Mouse (Mus musculus) liver, embryonic 15.5 days (tissue): ENCODE data around the gene Nr1h3. TPM values are rescaled to one million over a fixed set of nuclear protein-coding genes. Genes with fewer than 3 reads are reported as not detected.

Source experiments
- ATAC-seq: fragments of 200-750 bp; cut with Nextera tagmentation; 2 replicates; pipeline ENCODE4 v1.8.0; 2017; ENCODE audit warnings: moderate number of reproducible peaks, mild to moderate bottlenecking, moderate library complexity; ENCODE audit not compliant: insufficient read depth
- H3K27ac ChIP-seq: fragments of 300-500 bp; sonication (generic); replicated peaks from 2 replicates; pipeline ENCODE4 v1.5.1; 2015; ENCODE audit warnings: mild to moderate bottlenecking, inconsistent platforms
- H3K27me3 ChIP-seq: fragments of 300-500 bp; sonication (generic); 2 replicates; pipeline ENCODE4 v1.6.1; 2015; ENCODE audit warnings: mild to moderate bottlenecking, inconsistent platforms
- H3K36me3 ChIP-seq: fragments of 300-500 bp; sonication (generic); replicated peaks from 2 replicates; pipeline ENCODE4 v1.6.1; 2015; ENCODE audit warnings: moderate library complexity, mild to moderate bottlenecking, inconsistent platforms
- H3K4me1 ChIP-seq: fragments of 300-500 bp; sonication (generic); replicated peaks from 2 replicates; pipeline ENCODE4 v1.6.1; 2015; ENCODE audit warnings: inconsistent platforms
- H3K4me2 ChIP-seq: fragments of 300-500 bp; sonication (generic); 2 replicates; pipeline ENCODE4 v1.6.1; 2015; ENCODE audit warnings: moderate library complexity, mild to moderate bottlenecking, inconsistent platforms
- H3K4me3 ChIP-seq: fragments of 300-500 bp; sonication (generic); replicated peaks from 2 replicates; pipeline ENCODE4 v1.5.1; 2015; ENCODE audit warnings: mild to moderate bottlenecking, inconsistent platforms
- H3K9ac ChIP-seq: fragments of 300-500 bp; sonication (generic); 2 replicates; pipeline ENCODE4 v1.6.1; 2015; ENCODE audit warnings: moderate library complexity, mild to moderate bottlenecking, inconsistent platforms
- H3K9me3 ChIP-seq: fragments of 300-500 bp; sonication (generic); replicated peaks from 2 replicates; pipeline ENCODE4 v1.6.1; 2016; ENCODE audit warnings: inconsistent platforms
- WGBS: fragments of 180-500 bp; shearing (Covaris S2); methylation state at CpG from one replicate; pipeline ENCODE4 v1.1.7; 2015; ENCODE audit warnings: mixed read lengths; ENCODE audit not compliant: insufficient replicate concordance; 5-methylcytosine and 5-hydroxymethylcytosine counted together
- polyA plus RNA-seq: library from polyadenylated mRNA; unstranded; fragments of >200 nt; fragmentation: Nextera tagmentation; extraction: Ambion mirVana; gene quantifications from 2 replicates; pipeline ENCODE4 v1.2.1, GENCODE M21; 2015

Gene Nr1h3
- polyA plus RNA-seq, 1 experiment from 2014 or later = 21.0 TPM

- Histone ChIP-seq H3K4me1 (0 out of 2 replicates have a peak, but pooled peaks cover 2% of the 10 kb centered on the region), H3K4me2 (no peak overlapping the region), H3K36me3 (no peaks in the 10 kb centered on the region; the same call in 1 of the 2 replicates), H3K27ac (no peak overlapping the region), H3K9ac (no peak overlapping the region), H3K9me3 (no peaks in the 10 kb centered on the region), H3K27me3 (no peaks in the 10 kb centered on the region), H3K4me3 (no peak overlapping the region)
- ATAC-seq = no peak
- WGBS = 96% methylated on average over 3 of the region's 3 CpGs
Measured at GRCm38 (mm10) chr2:91220501-91220900, 17.9 kb upstream of the Nr1h3 start.

DNA sequence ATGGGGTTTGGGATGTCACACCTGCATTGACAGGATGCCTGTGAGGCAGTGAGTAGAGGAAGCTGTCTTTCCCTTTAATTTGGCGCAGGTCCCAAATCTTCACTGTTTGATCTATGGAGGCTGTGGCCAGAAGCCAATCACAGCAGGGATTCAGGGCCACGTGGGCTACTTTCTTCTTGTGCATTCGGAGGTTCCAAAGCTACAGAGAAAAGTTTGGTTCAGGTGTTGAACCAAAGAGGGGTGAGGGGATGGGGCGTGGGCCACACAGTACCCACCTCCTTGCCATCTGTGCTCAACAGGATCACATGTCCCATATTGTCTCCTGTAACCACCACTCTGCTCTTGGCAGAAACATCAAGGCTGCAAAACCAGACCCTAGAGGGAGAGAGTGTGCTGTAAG, 14.4 kb upstream of the Nr1h3 start:
- Histone ChIP-seq H3K36me3 (peaks cover 19% of the 10 kb centered on the region), H3K4me3 (no peak overlapping the region), H3K9ac (no peak overlapping the region), H3K27ac (no peak overlapping the region), H3K4me2 (no peak overlapping the region), H3K27me3 (no peaks in the 10 kb centered on the region), H3K4me1 (0 out of 2 replicates have a peak, but pooled peaks cover 2% of the 10 kb centered on the region), H3K9me3 (no peaks in the 10 kb centered on the region)
- 56% methylated on average over 4 of the region's 4 CpGs for WGBS
- no peak for ATAC-seq

- Histone ChIP-seq H3K36me3 (peaks cover 52% of the 10 kb centered on the region), H3K4me1 (0 out of 2 replicates have a peak, but pooled peaks cover 2% of the 10 kb centered on the region), H3K4me3 (no peak overlapping the region), H3K9me3 (no peaks in the 10 kb centered on the region), H3K27ac (no peak overlapping the region), H3K4me2 (no peak overlapping the region), H3K27me3 (no peaks in the 10 kb centered on the region), H3K9ac (no peak overlapping the region)
- no peak for ATAC-seq
Measured at GRCm38 (mm10) chr2:91213311-91213710, 10.7 kb upstream of the Nr1h3 start.

- no peak for ATAC-seq
- peaks cover 45% of the 10 kb centered on the region for H3K36me3 ChIP-seq
- H3K27ac ChIP-seq = peak overlapping the region; percentile 43; the same call in 1 of the 2 replicates
- WGBS = 63% methylated on average over 9 of the region's 9 CpGs
- no peak overlapping the region for H3K4me2 ChIP-seq
- H3K27me3 ChIP-seq = no peaks in the 10 kb centered on the region
- H3K9me3 ChIP-seq = no peaks in the 10 kb centered on the region
- H3K4me1 ChIP-seq = peaks cover 19% of the 10 kb centered on the region
- H3K4me3 ChIP-seq = no peak overlapping the region
- no peak overlapping the region for H3K9ac ChIP-seq
Measured at GRCm38 (mm10) chr2:91206254-91206775, 3.7 kb upstream of the Nr1h3 start.

DNA sequence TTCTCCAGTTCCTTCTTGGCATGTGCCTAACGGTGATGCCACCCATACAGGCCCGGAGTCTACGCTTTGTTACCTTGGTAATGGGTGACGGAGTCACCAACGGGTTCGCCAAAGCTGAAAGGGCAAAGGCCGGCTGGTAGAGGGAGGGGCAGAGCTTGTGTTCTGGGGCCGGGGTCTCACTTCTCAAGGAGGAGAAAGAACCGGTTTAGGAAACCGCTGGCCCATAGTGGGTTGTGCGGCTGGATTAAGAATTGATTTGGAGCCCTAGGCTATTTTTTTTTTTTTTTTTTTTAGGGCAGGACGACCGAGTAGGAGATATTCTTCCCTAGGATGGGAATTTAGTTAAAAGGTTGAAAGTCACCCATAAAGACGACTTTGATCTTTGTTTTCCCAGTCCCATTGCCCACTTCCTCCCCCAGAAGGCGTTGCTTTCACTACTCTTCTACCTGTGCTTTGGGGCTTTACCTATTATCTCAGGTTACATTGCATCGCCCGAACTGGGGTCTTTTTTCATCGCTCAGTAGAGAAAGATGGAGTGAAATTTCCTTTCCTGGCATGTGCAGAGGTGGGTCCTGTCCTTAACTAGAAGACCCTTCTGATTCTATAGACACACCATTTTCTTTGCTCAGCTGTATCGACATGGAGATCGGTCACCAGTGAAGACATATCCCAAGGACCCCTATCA, 480 bp upstream of the Nr1h3 start:
- peak overlapping the region; percentile 74 for H3K9ac ChIP-seq
- no peaks in the 10 kb centered on the region for H3K27me3 ChIP-seq
- peak overlapping the region; percentile 72 for H3K4me3 ChIP-seq
- peak overlapping the region; percentile 74 for H3K4me2 ChIP-seq
- H3K36me3 ChIP-seq = peaks cover 18% of the 10 kb centered on the region
- 14% methylated on average over 20 of the region's 20 CpGs for WGBS
- H3K9me3 ChIP-seq = no peaks in the 10 kb centered on the region
- peak overlapping the region; percentile 81 for H3K27ac ChIP-seq
- ATAC-seq = peak; percentile 35
- H3K4me1 ChIP-seq = peaks cover 20% of the 10 kb centered on the region

DNA sequence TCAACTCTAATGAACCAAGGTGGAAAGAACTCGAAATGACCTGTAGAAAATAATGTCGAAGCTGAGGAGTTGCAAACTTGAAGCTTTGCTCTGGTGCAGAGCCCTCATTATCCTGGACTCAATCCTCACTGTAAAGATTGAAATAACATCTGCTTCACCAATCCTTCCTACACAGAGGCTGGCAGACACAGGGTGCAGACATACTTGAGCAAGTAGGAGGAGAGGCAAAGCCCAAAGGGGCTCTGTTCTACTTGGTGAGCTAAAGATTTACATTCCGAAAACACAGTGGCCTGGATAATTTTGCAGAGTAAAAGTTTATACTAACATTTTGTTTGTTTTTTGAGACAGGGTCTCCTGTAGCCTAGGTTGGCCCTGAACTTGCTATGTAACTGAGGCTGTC, 3.7 kb downstream of the Nr1h3 start:
- no peaks in the 10 kb centered on the region for H3K9me3 ChIP-seq
- peaks cover 28% of the 10 kb centered on the region for H3K27me3 ChIP-seq
- H3K4me3 ChIP-seq = no peak overlapping the region
- no peaks in the 10 kb centered on the region for H3K36me3 ChIP-seq
- WGBS = 73% methylated on average over 3 of the region's 3 CpGs
- H3K4me2 ChIP-seq = no peak overlapping the region
- ATAC-seq = no peak
- H3K4me1 ChIP-seq = peaks cover 30% of the 10 kb centered on the region
- no peak overlapping the region for H3K27ac ChIP-seq
- no peak overlapping the region for H3K9ac ChIP-seq

DNA sequence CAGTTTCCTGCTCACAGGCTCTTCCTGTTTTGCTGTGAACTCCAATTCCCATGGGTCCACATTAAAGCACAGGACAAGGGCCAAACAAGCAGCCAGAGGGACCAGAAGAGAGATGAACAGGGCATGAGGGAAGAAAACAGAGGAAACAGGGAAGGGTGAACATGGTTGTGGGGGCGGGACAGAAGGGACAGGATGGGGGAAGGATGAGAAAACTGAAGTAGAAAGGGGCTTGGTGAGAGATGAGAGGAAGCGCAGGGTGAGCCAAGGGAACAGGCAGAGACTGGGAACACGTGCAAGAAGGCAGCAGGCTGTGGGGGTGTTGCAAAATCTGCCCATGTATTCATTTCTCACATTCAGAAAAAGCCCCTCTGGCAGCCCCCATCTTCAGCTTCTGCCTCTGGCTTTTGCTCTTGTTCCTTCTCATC, 6.0 kb downstream of the Nr1h3 start:
- Histone ChIP-seq H3K4me2 (no peak overlapping the region), H3K9ac (no peak overlapping the region), H3K9me3 (no peaks in the 10 kb centered on the region), H3K4me3 (no peak overlapping the region), H3K27me3 (peaks cover 41% of the 10 kb centered on the region), H3K27ac (no peak overlapping the region), H3K4me1 (peaks cover 16% of the 10 kb centered on the region), H3K36me3 (no peaks in the 10 kb centered on the region)
- WGBS = 38% methylated on average over 3 of the region's 3 CpGs
- ATAC-seq = no peak

DNA sequence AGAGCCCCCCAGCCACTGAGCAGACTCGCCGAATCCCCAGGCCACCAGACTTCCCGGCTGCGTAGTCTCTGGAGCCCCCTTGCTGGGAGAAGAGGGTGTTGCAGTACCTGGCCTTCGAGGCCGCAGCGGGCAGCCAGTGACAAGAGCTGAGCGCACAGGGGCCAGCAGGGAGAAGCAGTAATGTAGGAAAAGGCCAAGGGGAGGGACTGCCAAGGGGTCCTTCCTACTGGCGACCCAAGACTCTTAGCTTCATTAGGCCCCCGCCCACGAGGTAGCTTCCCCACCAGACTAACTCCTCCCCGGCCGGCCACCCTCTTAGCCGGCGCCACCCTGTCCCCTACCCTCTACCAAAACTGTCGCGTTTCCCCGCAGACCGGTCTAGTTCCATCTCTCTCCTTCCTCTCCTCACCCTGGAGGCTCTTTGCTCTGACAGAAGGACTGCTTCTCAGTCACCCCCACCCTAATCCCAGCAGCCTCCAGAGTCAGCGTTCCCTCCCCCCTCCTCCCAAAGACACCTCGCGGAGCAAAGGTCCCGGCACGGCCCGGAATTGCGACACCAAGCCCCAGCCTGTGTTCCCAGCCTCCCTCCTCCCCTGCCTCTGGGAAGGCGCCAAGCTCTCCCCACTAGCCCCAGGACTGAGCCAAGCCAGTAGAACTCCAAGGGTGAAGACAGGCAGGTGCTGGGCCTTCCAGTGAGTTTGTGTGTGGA, 7.9 kb downstream of the Nr1h3 start:
- peak overlapping the region; percentile 48 for H3K4me3 ChIP-seq
- H3K4me1 ChIP-seq = peaks cover 13% of the 10 kb centered on the region
- no peak overlapping the region; the same call in 1 of the 2 replicates for H3K9ac ChIP-seq
- H3K36me3 ChIP-seq = no peaks in the 10 kb centered on the region
- 3% methylated on average over 27 of the region's 27 CpGs for WGBS
- H3K27me3 ChIP-seq = peaks cover 42% of the 10 kb centered on the region
- ATAC-seq = peak; percentile 69
- no peaks in the 10 kb centered on the region for H3K9me3 ChIP-seq
- H3K27ac ChIP-seq = peak overlapping the region; percentile 65
- peak overlapping the region; percentile 61 for H3K4me2 ChIP-seq

- peaks cover 27% of the 10 kb centered on the region for H3K27me3 ChIP-seq
- H3K4me3 ChIP-seq = no peak overlapping the region
- ATAC-seq = no peak
- no peak overlapping the region for H3K9ac ChIP-seq
- 78% methylated on average over 16 of the region's 16 CpGs for WGBS
- no peaks in the 10 kb centered on the region for H3K36me3 ChIP-seq
- no peak overlapping the region for H3K27ac ChIP-seq
- no peaks in the 10 kb centered on the region for H3K9me3 ChIP-seq
- no peak overlapping the region for H3K4me2 ChIP-seq
- peaks cover 11% of the 10 kb centered on the region for H3K4me1 ChIP-seq
Measured at GRCm38 (mm10) chr2:91190501-91190900, 12.1 kb downstream of the Nr1h3 start.

DNA sequence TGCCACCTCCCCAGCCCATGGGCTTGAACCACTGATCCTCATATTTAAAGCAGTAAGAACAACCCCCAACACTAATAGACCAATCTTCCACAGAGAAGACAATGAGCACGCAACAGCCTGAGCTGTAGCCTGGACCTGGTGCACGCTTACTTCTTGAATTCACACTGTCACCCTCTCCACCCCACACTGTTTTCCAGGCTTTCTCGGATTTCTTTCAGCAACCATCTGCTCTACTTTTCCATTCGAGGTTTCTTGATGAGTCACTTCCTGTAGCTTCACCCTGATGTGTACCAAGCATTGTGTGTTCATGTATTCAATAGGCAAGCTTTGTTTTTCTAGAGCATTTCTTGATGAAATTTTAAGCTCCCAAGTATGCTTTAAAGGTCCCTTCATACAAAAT, 15.2 kb downstream of the Nr1h3 start:
- Histone ChIP-seq H3K9me3 (no peaks in the 10 kb centered on the region), H3K9ac (no peak overlapping the region), H3K4me1 (peaks cover 21% of the 10 kb centered on the region), H3K27ac (no peak overlapping the region), H3K4me2 (no peak overlapping the region), H3K27me3 (peaks cover 8% of the 10 kb centered on the region), H3K36me3 (no peaks in the 10 kb centered on the region), H3K4me3 (no peak overlapping the region)
- 42% methylated on average over 4 of the region's 4 CpGs for WGBS
- no peak for ATAC-seq

DNA sequence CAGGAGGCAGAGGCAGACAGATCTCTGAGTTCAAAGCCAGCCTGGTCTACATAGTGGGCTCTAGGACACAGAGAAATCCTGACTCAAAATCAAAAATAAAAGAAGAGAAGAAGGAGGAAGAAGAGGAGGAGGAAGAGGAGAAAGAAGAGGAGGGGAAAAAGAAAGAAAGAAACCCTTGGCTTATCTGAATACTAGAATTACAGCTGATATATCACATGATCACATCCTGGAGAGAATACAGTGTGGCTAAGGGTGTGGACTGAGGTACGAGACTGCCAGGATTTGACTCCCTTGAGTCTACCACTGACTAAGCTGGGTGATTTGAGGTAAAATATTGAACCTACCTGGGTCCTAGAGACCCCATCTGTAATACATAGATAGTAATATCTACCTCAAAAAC, 16.4 kb downstream of the Nr1h3 start:
- WGBS = 19% methylated on average over 1 of the region's 1 CpGs
- Histone ChIP-seq H3K27ac (no peak overlapping the region), H3K27me3 (peaks cover 6% of the 10 kb centered on the region; the same call in 1 of the 2 replicates), H3K4me1 (peaks cover 29% of the 10 kb centered on the region), H3K9ac (no peak overlapping the region), H3K36me3 (no peaks in the 10 kb centered on the region), H3K9me3 (no peaks in the 10 kb centered on the region), H3K4me2 (no peak overlapping the region), H3K4me3 (no peak overlapping the region)
- ATAC-seq = no peak
